Mouse (Mus musculus) kidney, adult 2 months (tissue): ENCODE measurements around the gene Fkbp7. TPM values are rescaled to one million over a fixed set of nuclear protein-coding genes. Genes with fewer than 3 reads are reported as not detected.

Source experiments
- DNase-seq: peaks from one replicate; pipeline ENCODE4 v3.0.0; 2021
- H3K27ac ChIP-seq: fragments of 200-500 bp; 2 replicates; pipeline ENCODE4 v1.5.1; 2012; ENCODE audit warnings: low read depth, low read length, control low read depth, inconsistent platforms; ENCODE audit not compliant: insufficient read depth
- H3K27me3 ChIP-seq: fragments of 200-500 bp; replicated peaks from 2 replicates; pipeline ENCODE4 v1.6.1; 2012; ENCODE audit warnings: mild to moderate bottlenecking, moderate library complexity, low read length, inconsistent platforms; ENCODE audit not compliant: control insufficient read depth, insufficient read depth
- H3K36me3 ChIP-seq: fragments of 200-500 bp; 2 replicates; pipeline ENCODE4 v1.6.1; 2012; ENCODE audit warnings: mild to moderate bottlenecking, moderate library complexity, low read length, inconsistent platforms; ENCODE audit not compliant: control insufficient read depth, insufficient read depth
- H3K4me1 ChIP-seq: fragments of 200-500 bp; 2 replicates; pipeline ENCODE4 v1.6.1; 2011; ENCODE audit warnings: low read length; ENCODE audit not compliant: control insufficient read depth, insufficient read depth
- H3K4me3 ChIP-seq: fragments of 200-500 bp; 2 replicates; pipeline ENCODE4 v1.5.1; 2011; ENCODE audit warnings: mild to moderate bottlenecking, low read depth, low read length, control low read depth; ENCODE audit not compliant: insufficient read depth
- CTCF ChIP-seq: fragments of 200-500 bp; conservative IDR thresholded peaks from 2 replicates; pipeline ENCODE4 v1.5.1; 2011; ENCODE audit warnings: low read depth, mild to moderate bottlenecking, control low read depth, low read length, moderate library complexity, mixed read lengths; ENCODE audit not compliant: insufficient read depth, insufficient read length
- POLR2A ChIP-seq: fragments of 200-500 bp; IDR thresholded peaks from one replicate; pipeline ENCODE4 v1.6.1; 2011; ENCODE audit warnings: low read depth, low read length, control low read depth
- WGBS: fragments of 180-500 bp; shearing (Covaris S2); methylation state at CpG from one replicate; pipeline ENCODE4 v1.1.7; 2018; 5-methylcytosine and 5-hydroxymethylcytosine counted together
- polyA plus RNA-seq: library from polyadenylated mRNA; depleted of rRNA; stranded (reverse); fragments of >200 nt; gene quantifications from 2 replicates; pipeline ENCODE4 v1.2.3, GENCODE M21; 2012

Fkbp7 gene
- polyA plus RNA-seq, 1 experiment: 4.0 TPM

DNA sequence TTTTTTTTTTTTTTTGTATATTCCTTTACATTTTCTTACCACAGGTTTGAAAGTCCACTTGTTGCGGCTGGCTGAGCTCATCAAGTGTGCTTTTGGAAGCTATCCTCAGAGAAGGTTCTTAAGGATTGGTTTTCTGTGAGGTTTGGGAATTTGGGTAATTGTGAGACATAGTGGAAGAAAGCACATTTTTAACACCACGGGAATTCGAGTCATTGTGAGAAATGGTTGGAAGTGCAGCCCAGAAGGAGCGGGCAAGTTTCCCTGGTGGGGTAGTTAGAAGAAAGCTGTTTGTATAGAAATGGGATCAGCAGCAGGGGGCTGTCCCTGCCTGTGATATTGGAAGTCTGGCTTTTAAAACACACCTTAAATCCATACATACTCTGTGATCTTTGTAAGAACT lies 3.0 kb upstream of the Fkbp7 start:
- Histone ChIP-seq H3K27me3 (no peaks in the 10 kb centered on the region), H3K36me3 (no peaks in the 10 kb centered on the region), H3K27ac (no peak overlapping the region), H3K4me3 (peak overlapping the region; percentile 71), H3K4me1 (peaks cover 5% of the 10 kb centered on the region; the same call in 1 of the 2 replicates)
- WGBS: 12% methylated on average over 4 of the region's 4 CpGs
- DNase-seq: no peak
- TF ChIP-seq POLR2A (no peak), CTCF (no peak)

DNA sequence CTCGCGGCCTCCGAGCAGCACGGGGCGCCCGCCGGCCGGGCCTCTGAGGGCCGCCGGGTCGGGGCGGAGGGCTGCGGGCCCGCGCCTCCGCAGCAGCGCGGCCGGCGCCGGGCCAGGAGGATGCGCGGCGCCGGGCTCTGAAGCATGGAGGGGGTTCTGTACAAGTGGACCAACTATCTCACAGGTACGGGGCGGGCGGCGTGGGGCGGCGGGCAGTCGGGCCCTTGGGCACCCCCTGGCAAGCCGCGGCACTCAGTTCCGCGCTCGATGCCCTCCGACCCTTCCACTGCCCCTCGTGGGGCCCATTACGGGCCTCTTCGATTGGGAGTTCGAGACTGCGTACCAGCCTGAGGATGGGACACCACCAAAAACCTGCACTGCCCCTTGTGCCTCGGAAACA lies 2.5 kb upstream of the Fkbp7 start:
- no peak for DNase-seq
- under 1% methylated on average over 44 of the region's 44 CpGs for WGBS

DNA sequence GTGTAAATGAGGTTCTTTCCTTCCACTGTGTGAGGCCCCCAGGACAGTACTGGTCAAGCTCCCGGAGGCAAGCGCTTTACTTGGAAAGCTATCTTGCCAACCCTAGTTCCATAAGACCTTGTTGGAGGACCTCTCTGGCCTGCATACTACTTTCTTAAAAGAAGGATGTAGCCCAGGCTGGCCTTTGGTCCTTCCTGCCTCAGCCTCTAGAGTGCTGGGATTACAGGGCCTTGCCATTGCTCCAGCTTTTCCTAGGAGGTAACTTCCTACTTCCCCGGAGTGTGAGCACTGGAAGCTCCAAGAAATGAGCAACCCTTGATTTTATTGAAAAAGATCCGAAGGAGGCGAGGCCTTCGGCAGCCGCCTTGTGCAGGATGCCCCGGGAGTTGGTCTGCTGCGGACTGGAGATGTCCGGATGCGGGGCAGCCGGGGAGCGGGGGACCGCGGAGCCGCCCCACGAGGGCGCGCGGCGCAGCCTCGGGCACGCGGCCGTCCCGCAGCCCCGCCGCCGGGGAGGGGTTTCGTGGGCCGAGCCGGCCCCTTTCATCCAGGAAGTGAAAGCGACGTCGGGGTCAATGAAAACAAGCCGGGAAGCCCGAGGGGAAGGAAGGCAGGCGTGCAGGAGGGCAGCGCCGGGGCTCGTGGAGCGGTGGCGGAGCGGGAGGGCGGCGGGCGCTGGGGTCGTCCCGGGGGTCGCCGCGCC lies 2.0 kb upstream of the Fkbp7 start, which contains the start of gene Plekha3:
Gene Plekha3, plus strand, starts transcription at position 557 of the 703 bp plus-strand sequence.
- Histone ChIP-seq H3K27ac (peak within 1 kb of the TSS; percentile 42), H3K27me3 (no peaks in the 10 kb centered on the region), H3K4me1 (peaks cover 5% of the 10 kb centered on the region; the same call in 1 of the 2 replicates), H3K36me3 (no peaks in the 10 kb centered on the region), H3K4me3 (peak within 1 kb of the TSS; percentile 71)
- DNase-seq: peak; percentile 93
- peak; percentile 42 for TF ChIP-seq POLR2A
- TF ChIP-seq CTCF: no peak
- 4% methylated on average over 52 of the region's 52 CpGs for WGBS

More for the DNA sequence above, 2.5 kb upstream of the Fkbp7 start:
- peak overlapping the region; percentile 71 for H3K4me3 ChIP-seq
- no peaks in the 10 kb centered on the region for H3K36me3 ChIP-seq
- H3K27ac ChIP-seq: no peak overlapping the region
- no peak for TF ChIP-seq CTCF
- TF ChIP-seq POLR2A: no peak
- H3K27me3 ChIP-seq: no peaks in the 10 kb centered on the region
- H3K4me1 ChIP-seq: peaks cover 5% of the 10 kb centered on the region; the same call in 1 of the 2 replicates

DNA sequence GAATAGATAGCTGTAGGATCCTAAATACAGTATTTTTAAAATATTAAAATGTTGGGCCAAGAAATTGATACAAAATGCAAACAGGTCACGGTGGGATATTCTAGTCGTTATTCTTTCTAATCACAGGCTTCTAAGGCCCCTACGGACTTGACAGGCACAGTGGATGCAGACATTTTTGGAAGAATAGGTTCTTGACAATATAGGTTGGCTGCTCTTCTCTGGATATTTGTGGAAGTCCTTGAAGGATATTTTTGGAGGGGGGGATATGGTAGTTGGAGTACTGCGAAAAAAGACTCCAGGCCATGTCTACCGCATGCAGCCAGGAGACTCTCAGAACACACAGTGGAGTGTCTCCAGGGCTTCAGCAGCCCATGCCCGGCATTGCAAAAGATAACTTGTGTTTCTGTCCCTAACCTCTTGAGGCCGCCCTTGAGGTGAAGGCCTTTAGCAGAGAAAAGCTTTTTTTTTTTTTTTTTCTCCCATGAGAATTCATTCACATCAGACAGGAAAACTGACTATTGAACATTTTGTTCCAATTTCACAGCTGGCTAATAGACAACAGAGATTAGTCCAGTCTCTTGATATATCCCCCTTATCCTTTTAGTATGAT lies 661 bp upstream of the Fkbp7 start:
- Histone ChIP-seq H3K36me3 (no peaks in the 10 kb centered on the region), H3K4me3 (no peak overlapping the region), H3K27me3 (no peaks in the 10 kb centered on the region), H3K27ac (no peak overlapping the region), H3K4me1 (peaks cover 5% of the 10 kb centered on the region; the same call in 1 of the 2 replicates)
- TF ChIP-seq POLR2A (no peak), CTCF (peak; percentile 32; the same call in 1 of the 2 replicates)
- 45% methylated on average over 7 of the region's 7 CpGs for WGBS
- DNase-seq: peak; percentile 83

DNA sequence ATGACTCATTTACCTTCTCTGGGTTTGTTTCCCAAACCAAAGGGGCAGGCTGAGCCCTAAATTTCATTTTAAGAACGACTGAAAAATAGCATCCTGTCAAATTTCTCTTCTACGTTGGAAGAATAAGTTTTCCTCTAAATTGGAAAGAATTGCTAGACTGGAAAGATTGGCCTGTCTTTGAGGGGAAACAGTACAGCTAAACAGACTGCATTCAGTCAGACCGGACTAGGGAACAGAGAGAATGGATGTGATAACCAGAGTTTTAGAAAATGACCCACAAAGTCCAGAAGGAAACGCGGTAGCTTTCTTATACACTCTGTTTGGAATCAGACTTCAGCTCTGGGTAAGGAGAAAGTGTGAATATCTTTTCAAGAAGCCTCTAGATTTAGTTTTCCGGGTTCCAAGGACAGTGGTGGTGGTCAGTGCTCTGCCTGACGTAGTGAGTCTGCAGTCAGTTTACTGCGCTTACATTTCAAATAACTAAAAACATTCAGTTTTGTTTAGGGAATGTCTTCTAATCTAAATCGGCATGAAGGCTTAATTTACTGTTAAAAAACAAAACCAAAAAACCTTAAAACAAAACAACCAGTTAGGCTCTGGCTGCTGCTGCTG lies 676 bp downstream of the Fkbp7 start:
- no peak for DNase-seq
- Histone ChIP-seq H3K4me1 (peaks cover 5% of the 10 kb centered on the region; the same call in 1 of the 2 replicates), H3K4me3 (peak overlapping the region; percentile 57), H3K36me3 (no peaks in the 10 kb centered on the region), H3K27ac (peak overlapping the region; percentile 58; the same call in 1 of the 2 replicates), H3K27me3 (no peaks in the 10 kb centered on the region)
- WGBS: 4% methylated on average over 9 of the region's 9 CpGs
- TF ChIP-seq CTCF (no peak), POLR2A (no peak)

DNA sequence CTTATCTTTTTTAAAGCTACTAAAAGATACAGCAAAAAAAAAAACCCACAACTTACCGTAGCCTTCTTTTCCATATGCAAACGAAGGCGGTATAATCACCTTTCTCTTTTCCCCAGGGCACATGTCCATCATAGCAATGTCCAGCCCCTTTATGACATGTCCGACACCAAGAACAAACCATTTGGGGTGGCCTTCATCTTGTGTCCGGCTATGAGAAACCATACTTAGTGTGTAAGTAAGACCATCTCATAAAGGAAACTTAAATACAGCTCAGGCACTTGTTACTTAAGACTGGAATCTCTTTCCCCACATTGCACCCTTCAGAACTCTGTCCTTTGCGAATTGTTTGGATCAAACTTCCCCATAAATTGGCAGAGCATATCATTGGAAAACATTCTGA lies 1.3 kb downstream of the Fkbp7 start:
- H3K4me1 ChIP-seq: peaks cover 3% of the 10 kb centered on the region; the same call in 1 of the 2 replicates
- no peak for DNase-seq
- H3K27me3 ChIP-seq: no peaks in the 10 kb centered on the region
- no peaks in the 10 kb centered on the region for H3K36me3 ChIP-seq
- WGBS: 79% methylated on average over 6 of the region's 6 CpGs
- TF ChIP-seq POLR2A: no peak
- no peak for TF ChIP-seq CTCF
- H3K4me3 ChIP-seq: no peak overlapping the region
- H3K27ac ChIP-seq: no peak overlapping the region

DNA sequence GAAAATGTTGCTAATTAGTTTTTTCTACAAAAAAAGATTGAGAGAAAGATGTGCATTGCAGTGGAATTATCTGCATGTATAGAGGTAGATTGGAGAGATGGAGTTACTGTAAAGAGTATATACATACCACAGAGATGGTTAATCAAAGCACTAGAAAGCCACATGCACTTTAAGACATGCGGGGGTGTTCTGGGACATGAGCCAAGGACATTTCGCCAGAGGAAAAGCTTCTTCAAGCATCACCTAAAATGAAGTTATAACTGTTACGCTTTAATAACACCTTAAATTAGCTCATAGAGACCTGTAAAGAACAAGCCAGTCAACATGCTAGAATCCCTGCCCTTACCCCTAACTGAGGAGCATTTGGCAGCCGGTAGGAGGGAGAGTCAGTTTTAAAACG lies 5.7 kb downstream of the Fkbp7 start:
- Histone ChIP-seq H3K4me3 (no peak overlapping the region), H3K27me3 (no peaks in the 10 kb centered on the region), H3K36me3 (peaks cover 1% of the 10 kb centered on the region; the same call in 1 of the 2 replicates), H3K4me1 (peaks cover 3% of the 10 kb centered on the region; the same call in 1 of the 2 replicates), H3K27ac (no peak overlapping the region)
- 58% methylated on average over 5 of the region's 5 CpGs for WGBS
- DNase-seq: no peak
- TF ChIP-seq CTCF (no peak), POLR2A (no peak)
